Mouse (Mus musculus) forebrain, postnatal 0 days (tissue): ENCODE data around the gene Lefty1. TPM values are rescaled to one million over a fixed set of nuclear protein-coding genes. Genes with fewer than 3 reads are reported as not detected.

Experiments used
- ATAC-seq: fragments of 200-750 bp; cut with Nextera tagmentation; 2 replicates; pipeline ENCODE4 v1.8.0; 2017; ENCODE audit warnings: mild to moderate bottlenecking, moderate library complexity
- DNase-seq: peaks from one replicate; pipeline ENCODE4 v3.0.0-alpha.2; 2015
- H3K27ac ChIP-seq: fragments of 300-500 bp; sonication (generic); 2 replicates; pipeline ENCODE4 v1.5.1; 2014; ENCODE audit warnings: low read depth, mild to moderate bottlenecking, antibody characterized with exemption, low read length, moderate library complexity, mixed read lengths
- H3K27me3 ChIP-seq: fragments of 300-500 bp; sonication (generic); 2 replicates; pipeline ENCODE4 v1.6.1; 2014; ENCODE audit warnings: mild to moderate bottlenecking, low read length, mixed read lengths; ENCODE audit not compliant: insufficient read depth
- H3K36me3 ChIP-seq: fragments of 300-500 bp; sonication (generic); 2 replicates; pipeline ENCODE4 v1.6.1; 2014; ENCODE audit warnings: mild to moderate bottlenecking, moderate library complexity; ENCODE audit not compliant: insufficient read depth
- H3K4me1 ChIP-seq: fragments of 300-500 bp; sonication (generic); 2 replicates; pipeline ENCODE4 v1.6.1; 2014; ENCODE audit warnings: antibody characterized with exemption; ENCODE audit not compliant: insufficient read depth
- H3K4me2 ChIP-seq: fragments of 300-500 bp; sonication (generic); 2 replicates; pipeline ENCODE4 v1.6.1; 2014; ENCODE audit warnings: low read depth, mild to moderate bottlenecking, moderate library complexity
- H3K4me3 ChIP-seq: fragments of 300-500 bp; sonication (generic); 2 replicates; pipeline ENCODE4 v1.5.1; 2014; ENCODE audit warnings: low read depth, low read length, mixed read lengths
- H3K9ac ChIP-seq: fragments of 300-500 bp; sonication (generic); 2 replicates; pipeline ENCODE4 v1.6.1; 2014; ENCODE audit warnings: mild to moderate bottlenecking
- H3K9me3 ChIP-seq: fragments of 300-500 bp; sonication (generic); 2 replicates; pipeline ENCODE4 v1.6.1; 2016; ENCODE audit warnings: low read length
- CTCF ChIP-seq: sonication (generic); IDR thresholded peaks from 2 replicates; pipeline ENCODE4 v1.5.1; 2016; ENCODE audit warnings: antibody characterized with exemption, control low read depth, low read depth
- WGBS: fragments of 180-500 bp; shearing (Covaris S2); extraction: QIAGEN DNeasy Blood & Tissue Kit; methylation state at CpG from one replicate; pipeline ENCODE4 v1.1.7; 2014; 5-methylcytosine and 5-hydroxymethylcytosine counted together
- polyA plus RNA-seq: library from polyadenylated mRNA; unstranded; fragments of >200 nt; fragmentation: Nextera tagmentation; extraction: Ambion mirVana; gene quantifications from 2 replicates; pipeline ENCODE4 v1.2.1, GENCODE M21; 2015
- total RNA-seq: library from RNA; depleted of rRNA; stranded (reverse); fragments of >200 nt; gene quantifications from 2 replicates; pipeline ENCODE4 v1.2.3, GENCODE M21; 2014

Gene Lefty1
- total and polyA plus RNA-seq, 2 experiments from 2014 or later = 0.35 TPM; not detected in 1

- Histone ChIP-seq H3K36me3 (no peaks in the 10 kb centered on the region), H3K27ac (no peak overlapping the region), H3K9me3 (no peaks in the 10 kb centered on the region), H3K4me2 (no peak overlapping the region), H3K4me3 (no peak overlapping the region), H3K4me1 (no peaks in the 10 kb centered on the region), H3K9ac (no peak overlapping the region), H3K27me3 (peaks cover 39% of the 10 kb centered on the region)
- DNase-seq (no peak), ATAC-seq (no peak)
- 89% methylated on average over 7 of the region's 7 CpGs for WGBS
- no peak for TF ChIP-seq CTCF
Measured at GRCm38 (mm10) chr1:180940776-180941460, 6.1 kb downstream of the Lefty1 start.

- DNase-seq = no peak
- WGBS = 9% methylated on average over 18 of the region's 18 CpGs
- Histone ChIP-seq H3K4me1 (no peaks in the 10 kb centered on the region), H3K9me3 (no peaks in the 10 kb centered on the region), H3K27ac (no peak overlapping the region), H3K36me3 (no peaks in the 10 kb centered on the region), H3K4me3 (peak overlapping the region; percentile 55), H3K4me2 (peak overlapping the region; percentile 98), H3K9ac (peak overlapping the region; percentile 45; the same call in 1 of the 2 replicates), H3K27me3 (peaks cover 35% of the 10 kb centered on the region)
- ATAC-seq = no peak
- TF ChIP-seq CTCF = no peak
Measured at GRCm38 (mm10) chr1:180941726-180942125, 6.9 kb downstream of the Lefty1 start.

GRCm38 (mm10) chr1:180942166-180943031, 7.6 kb downstream of the Lefty1 start, which contains the start of gene Tmem63a:
Tmem63a (plus strand) TSS chr1:180942344.
- H3K4me1 ChIP-seq = no peaks in the 10 kb centered on the region
- H3K4me3 ChIP-seq = peak within 1 kb of the TSS; percentile 55
- H3K27me3 ChIP-seq = peaks cover 35% of the 10 kb centered on the region
- DNase-seq (peak; percentile 31), ATAC-seq (peak; percentile 32; the same call in 1 of the 2 replicates)
- TF ChIP-seq CTCF = no peak
- peak within 1 kb of the TSS; percentile 45 for H3K9ac ChIP-seq
- no peaks in the 10 kb centered on the region for H3K9me3 ChIP-seq
- peak within 1 kb of the TSS; percentile 98 for H3K4me2 ChIP-seq
- no peaks in the 10 kb centered on the region for H3K36me3 ChIP-seq
- WGBS = 3% methylated on average over 72 of the region's 73 CpGs
- no peak within 1 kb of the TSS for H3K27ac ChIP-seq

- Histone ChIP-seq H3K9ac (no peak overlapping the region), H3K4me1 (no peaks in the 10 kb centered on the region), H3K4me2 (peak overlapping the region; percentile 98), H3K27ac (no peak overlapping the region), H3K36me3 (no peaks in the 10 kb centered on the region), H3K27me3 (peaks cover 30% of the 10 kb centered on the region), H3K4me3 (peak overlapping the region; percentile 55), H3K9me3 (no peaks in the 10 kb centered on the region)
- TF ChIP-seq CTCF = no peak
- ATAC-seq = no peak
- DNase-seq = no peak
- 48% methylated on average over 11 of the region's 11 CpGs for WGBS
Measured at GRCm38 (mm10) chr1:180943032-180943644, 8.3 kb downstream of the Lefty1 start.

GRCm38 (mm10) chr1:180943896-180944295, 9.1 kb downstream of the Lefty1 start:
- no peaks in the 10 kb centered on the region for H3K9me3 ChIP-seq
- 0 out of 2 replicates have a peak, but pooled peaks have one; percentile 9 for TF ChIP-seq CTCF
- no peak for ATAC-seq

GRCm38 (mm10) chr1:180944553-180944952, 9.7 kb downstream of the Lefty1 start:
- DNase-seq (no peak), ATAC-seq (no peak)
- no peak overlapping the region for H3K27ac ChIP-seq
- H3K9ac ChIP-seq = no peak overlapping the region
- H3K4me1 ChIP-seq = no peaks in the 10 kb centered on the region
- WGBS = 77% methylated on average over 4 of the region's 4 CpGs
- peaks cover 30% of the 10 kb centered on the region for H3K27me3 ChIP-seq
- TF ChIP-seq CTCF = no peak
- no peaks in the 10 kb centered on the region for H3K9me3 ChIP-seq
- no peak overlapping the region for H3K4me2 ChIP-seq
- H3K36me3 ChIP-seq = no peaks in the 10 kb centered on the region
- no peak overlapping the region for H3K4me3 ChIP-seq

More at GRCm38 (mm10) chr1:180943896-180944295, 9.1 kb downstream of the Lefty1 start:
- H3K4me3 ChIP-seq = no peak overlapping the region
- DNase-seq = no peak
- H3K27me3 ChIP-seq = peaks cover 30% of the 10 kb centered on the region
- WGBS = 78% methylated on average over 1 of the region's 1 CpGs
- no peak overlapping the region for H3K9ac ChIP-seq
- no peak overlapping the region for H3K4me2 ChIP-seq
- H3K4me1 ChIP-seq = no peaks in the 10 kb centered on the region
- no peak overlapping the region for H3K27ac ChIP-seq
- H3K36me3 ChIP-seq = no peaks in the 10 kb centered on the region
